Mouse (Mus musculus) heart, postnatal 0 days (tissue): ENCODE measurements around the gene Myl6b.

ENCODE experiments used
- CTCF ChIP-seq: IDR thresholded peaks from 2 replicates; pipeline ENCODE4 v1.5.1; 2016; ENCODE audit warnings: antibody characterized with exemption, control low read depth, low read depth
- EP300 ChIP-seq: IDR thresholded peaks from 2 replicates; pipeline ENCODE4 v1.6.1; 2016; ENCODE audit warnings: antibody characterized with exemption, low read depth

GRCm38 (mm10) chr10:128509831-128510230, 11.3 kb upstream of the Myl6b start:
- TF ChIP-seq CTCF (no peak), EP300 (no peak)
